Mouse (Mus musculus) left cerebral cortex, postnatal 10 days (tissue): Measurements from ENCODE around the gene Jpt1. TPM values are rescaled to one million over a fixed set of nuclear protein-coding genes. Genes with fewer than 3 reads are reported as not detected.
"Not testable (repeated sequence)": the region's sequence is repeated elsewhere in the genome, so short reads cannot be mapped to it uniquely, and the experiment has no call there.

ENCODE experiments used
- DNase-seq, 2 experiments: peaks; one replicate each; pipeline ENCODE4 v3.0.0; 2021 to 2022; ENCODE audit warnings: low spot score in 2 of 2, mixed read lengths in 1 of 2; ENCODE audit errors: extremely low spot score in 1 of 2
- intact Hi-C: fragments of 180-260 bp; cut with DNase I; formaldehyde crosslinking; loops from one replicate; pipeline ENCODE4 v1.15.1; 2025
- total RNA-seq, 2 experiments: library from RNA; stranded (reverse); gene quantifications; 2 replicates each; pipeline ENCODE4 v1.2.3; 2021

Gene Jpt1
- total RNA-seq, 2 experiments from 2014 or later, result 312 to 341 TPM

- peak in 1 of 2 experiments; percentile 70 for DNase-seq
- intact Hi-C loops, result no loop called here
Measured at GRCm38 (mm10) chr11:115481553-115482259, 32.5 kb downstream of the Jpt1 start.

DNA sequence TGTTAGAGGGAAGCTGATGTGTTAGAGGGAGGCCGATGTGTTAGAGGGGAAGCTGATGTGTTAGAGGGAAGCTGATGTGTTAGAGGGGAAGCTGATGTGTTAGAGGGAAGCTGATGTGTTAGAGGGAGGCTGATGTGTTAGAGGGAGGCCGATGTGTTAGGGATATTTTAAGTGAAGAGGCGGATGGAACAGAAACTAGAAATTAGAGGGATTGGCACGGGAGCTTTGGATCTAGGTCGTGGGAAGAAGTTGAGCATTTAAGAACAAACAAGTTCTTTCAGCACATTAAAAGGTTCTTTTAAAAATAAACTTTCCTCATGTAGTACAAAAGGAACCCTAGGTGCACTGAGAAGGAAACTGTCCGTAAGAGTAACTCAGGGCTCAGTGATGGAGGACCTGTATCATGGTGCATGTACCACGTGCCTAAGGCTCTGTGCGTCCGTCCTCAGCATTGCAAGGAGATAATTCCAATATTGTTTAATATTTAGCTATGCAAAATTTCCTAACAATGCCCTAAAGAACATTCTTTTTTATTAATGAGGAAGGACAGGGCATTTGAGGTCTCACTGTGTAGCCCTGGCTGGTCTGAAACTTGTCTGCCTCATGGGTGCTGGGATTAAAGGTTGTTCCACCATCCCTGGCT lies 35.8 kb downstream of the Jpt1 start:
- no peak for DNase-seq
- intact Hi-C loops, result no loop called here

- DNase-seq, intact Hi-C loops: not testable (repeated sequence)
Measured at GRCm38 (mm10) chr11:115477388-115477787, 36.8 kb downstream of the Jpt1 start.

GRCm38 (mm10) chr11:115476630-115477029 lies 37.6 kb downstream of the Jpt1 start:
- intact Hi-C loops, DNase-seq: not testable (repeated sequence)

GRCm38 (mm10) chr11:115475758-115476237 lies 38.4 kb downstream of the Jpt1 start:
- intact Hi-C loops, result loop anchor here (2.0 kb wide), 2 partner anchors 55 to 117 kb away; partner anchors contain the start of gene Kctd2
- no peak for DNase-seq

- DNase-seq, result peak; percentile 92 to 96
- intact Hi-C loops, result loop anchor here (2.0 kb wide), 2 partner anchors 54 to 116 kb away; partner anchors contain the start of gene Kctd2
Measured at GRCm38 (mm10) chr11:115475025-115475757, 39.0 kb downstream of the Jpt1 start, which contains the start of gene Armc7. Gene Armc7 (plus strand): TSS chr11:115475667.

DNA sequence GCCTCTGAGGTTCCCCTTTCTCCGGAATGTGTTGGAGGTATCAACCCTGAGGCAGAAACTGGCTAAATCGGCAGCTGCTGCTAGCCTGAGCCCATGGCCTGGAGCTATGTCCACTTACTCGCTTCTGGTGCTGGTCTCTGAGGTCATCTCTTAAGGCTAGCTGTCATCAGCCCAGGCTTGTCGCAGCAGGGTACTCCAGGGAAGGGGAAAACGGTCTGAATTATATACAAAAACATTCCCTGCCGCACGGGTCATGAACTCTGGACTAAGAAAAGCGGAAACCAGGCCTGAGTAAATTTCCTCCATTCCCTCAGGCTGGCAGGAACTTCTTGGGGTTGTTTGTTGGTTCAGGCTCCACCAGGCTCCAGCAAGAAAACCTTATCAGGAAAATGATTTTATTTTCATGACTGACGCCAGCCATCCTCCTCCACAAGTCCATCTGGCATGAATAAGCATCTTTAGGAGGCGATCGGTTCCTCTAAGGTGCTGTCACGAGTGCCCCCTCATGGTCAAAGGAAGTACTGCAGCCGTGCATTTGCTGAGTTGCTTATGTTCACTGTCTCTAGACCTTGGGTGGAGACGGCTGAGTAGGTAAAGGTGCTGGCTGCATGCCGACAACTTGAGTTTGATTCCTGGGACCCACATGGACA lies 40.4 kb downstream of the Jpt1 start:
- DNase-seq, result peak; percentile 92 to 95
- intact Hi-C loops, result loop anchor here (2.0 kb wide), 2 partner anchors 53 to 115 kb away; partner anchors contain the start of gene Kctd2

GRCm38 (mm10) chr11:115472183-115472582 lies 42.0 kb downstream of the Jpt1 start:
- no peak for DNase-seq
- intact Hi-C loops, result no loop called here

DNA sequence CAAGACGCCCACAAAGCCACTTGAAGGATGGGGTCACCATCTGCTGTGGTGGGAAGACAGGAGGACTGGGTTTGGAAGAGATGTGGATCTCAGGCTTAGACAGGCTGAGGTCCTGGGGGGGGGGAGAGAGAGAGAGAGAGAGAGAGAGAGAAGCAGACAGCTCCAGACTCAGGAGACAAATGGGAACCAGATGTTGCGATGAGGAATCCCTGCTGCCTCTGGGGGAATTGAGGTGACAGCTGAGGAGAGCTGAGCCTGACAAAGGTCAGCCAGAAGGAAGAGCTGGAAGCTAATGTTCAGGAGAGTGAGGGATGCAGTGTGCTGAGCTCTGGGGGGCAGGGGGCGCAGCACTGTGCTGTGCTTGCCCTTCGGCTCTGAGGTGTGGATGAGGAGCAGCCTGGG lies 47.0 kb downstream of the Jpt1 start:
- no peak for DNase-seq
- intact Hi-C loops, result no loop called here

DNA sequence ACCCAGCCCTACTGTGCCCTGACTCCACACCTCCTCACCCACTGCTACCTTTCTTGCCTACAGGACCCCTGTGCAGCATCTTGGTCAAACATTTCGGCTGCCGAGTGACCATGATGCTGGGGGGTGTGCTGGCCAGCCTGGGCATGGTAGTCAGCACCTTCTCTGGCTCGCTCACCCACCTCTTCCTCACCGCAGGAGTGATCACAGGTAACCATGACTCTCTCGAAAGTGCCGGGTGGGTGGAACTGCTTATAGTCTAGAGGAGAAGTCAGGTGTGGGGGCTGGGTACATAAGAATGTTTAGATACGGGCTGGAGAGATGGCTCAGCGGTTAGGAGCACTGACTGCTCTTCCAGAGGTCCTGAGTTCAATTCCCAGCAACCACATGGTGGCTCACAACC lies 49.3 kb downstream of the Jpt1 start:
- DNase-seq, result no peak
- intact Hi-C loops, result no loop called here

GRCm38 (mm10) chr11:115463397-115463796 lies 50.8 kb downstream of the Jpt1 start:
- intact Hi-C loops, result no loop called here
- DNase-seq, result no peak

DNA sequence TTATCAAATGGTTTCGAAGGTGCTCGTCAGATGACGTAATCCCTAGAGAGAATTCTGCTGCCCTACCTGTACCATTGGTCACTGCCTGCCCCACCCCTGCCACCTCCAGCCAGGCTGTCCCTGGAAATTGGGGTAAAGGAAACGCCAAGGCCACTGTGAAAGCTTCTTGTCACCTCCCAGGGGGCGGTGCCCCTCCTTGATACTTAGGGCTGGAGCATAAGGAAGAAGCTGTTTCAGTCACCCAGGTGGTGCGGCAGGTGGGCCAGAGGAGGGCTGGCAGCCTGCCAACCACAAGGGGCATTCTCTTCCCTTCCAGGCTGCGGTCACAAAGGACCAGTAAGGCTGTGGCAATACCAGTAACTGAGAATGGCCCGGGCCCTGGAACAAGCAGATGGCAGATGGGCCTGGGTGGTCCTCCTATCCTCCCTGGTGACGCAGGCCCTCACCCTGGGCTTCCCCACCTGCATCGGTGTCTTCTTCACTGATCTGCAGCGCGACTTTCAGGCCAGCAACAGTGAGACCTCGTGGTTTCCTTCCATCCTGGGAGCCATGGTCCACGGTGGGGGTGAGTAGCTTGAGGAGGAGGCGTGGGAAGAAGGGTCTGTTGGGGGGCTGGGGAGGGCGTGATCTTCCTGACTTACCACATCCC lies 51.8 kb downstream of the Jpt1 start, which contains the start of gene Slc16a5:
Slc16a5 (plus strand) TSS at position 232 of the 649 bp plus-strand sequence.
- DNase-seq, result no peak
- intact Hi-C loops, result no loop called here

GRCm38 (mm10) chr11:115461846-115462242 lies 52.3 kb downstream of the Jpt1 start:
- DNase-seq, result no peak
- intact Hi-C loops, result no loop called here

DNA sequence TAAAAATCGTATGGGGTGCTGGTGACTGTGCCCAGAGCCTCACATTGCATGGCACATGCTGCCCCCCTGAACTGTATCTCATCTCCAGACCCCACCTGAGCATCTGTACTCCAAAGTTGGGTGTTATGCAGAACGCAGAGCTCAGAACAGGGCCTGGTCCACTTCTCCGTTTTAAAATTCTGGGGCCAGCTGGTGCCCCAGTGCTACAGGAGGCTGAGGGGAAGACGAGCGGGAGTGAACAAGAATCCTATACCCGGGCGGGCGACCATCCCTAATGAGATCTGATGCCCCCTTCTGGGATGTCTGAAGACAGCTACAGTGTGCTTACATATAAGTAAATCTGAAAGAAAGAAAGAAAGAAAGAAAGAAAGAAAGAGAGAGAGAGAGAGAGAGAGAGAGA lies 53.2 kb downstream of the Jpt1 start:
- intact Hi-C loops, result no loop called here
- DNase-seq, result no peak

DNA sequence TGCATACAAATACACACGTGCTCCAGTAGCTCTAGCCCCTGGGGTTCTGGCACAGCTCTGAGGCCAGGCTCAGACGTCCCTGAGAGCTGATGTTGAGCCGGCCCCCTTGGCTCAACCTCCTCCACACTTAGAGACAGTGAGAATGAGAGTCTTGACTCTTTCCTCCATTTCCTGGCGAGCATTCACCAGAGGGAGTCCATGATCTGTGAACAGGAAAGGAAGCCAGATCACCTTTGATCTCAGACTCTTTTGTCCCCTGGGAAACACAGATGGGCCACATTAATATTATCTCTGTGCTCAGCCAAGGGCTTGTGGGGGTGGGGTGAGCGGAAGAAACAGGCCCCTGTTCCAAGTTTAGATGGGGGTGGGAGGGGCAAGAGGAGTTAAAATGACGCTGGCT lies 56.8 kb downstream of the Jpt1 start:
- DNase-seq, result peak in 1 of 2 experiments; percentile 58
- intact Hi-C loops, result no loop called here

DNA sequence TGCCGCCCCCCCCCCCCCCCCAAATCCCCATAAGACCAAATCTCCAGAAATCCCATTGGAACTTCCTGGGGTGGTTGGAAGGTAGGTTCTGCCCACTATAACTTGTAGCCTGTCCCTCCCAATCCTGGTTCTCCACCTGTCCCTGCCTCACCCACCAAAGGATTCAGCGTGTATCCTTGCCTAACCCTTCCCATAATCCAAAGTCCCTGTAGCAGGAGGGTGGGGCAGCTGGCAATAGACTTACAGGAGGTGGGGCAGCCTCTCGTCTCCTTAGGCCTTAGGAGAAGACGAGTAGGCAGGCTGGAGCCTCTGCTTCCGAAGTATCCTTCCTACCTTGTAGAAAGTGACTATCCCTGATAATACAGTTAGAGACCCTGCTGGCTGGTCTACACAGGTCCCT lies 58.0 kb downstream of the Jpt1 start:
- DNase-seq, result no peak
- intact Hi-C loops, result no loop called here

DNA sequence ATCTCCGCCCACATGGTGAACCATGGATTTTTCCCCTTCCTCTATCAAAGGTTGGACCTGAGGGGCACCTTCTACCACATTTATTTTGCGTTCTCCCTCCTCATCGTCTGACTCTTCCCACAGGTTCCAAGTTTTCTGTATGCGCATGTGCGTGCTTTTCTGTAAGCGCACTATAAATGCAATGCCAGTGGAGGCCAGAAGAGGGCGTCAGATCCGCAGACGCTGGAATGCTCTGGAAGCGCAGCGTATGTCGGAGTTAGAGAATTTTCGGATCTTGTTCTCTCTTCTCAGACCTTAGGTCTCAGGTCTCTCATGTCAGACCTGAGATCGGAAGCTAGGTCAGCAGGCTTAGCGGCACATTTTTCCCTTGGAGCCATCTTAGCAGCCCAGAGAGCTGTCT lies 58.6 kb downstream of the Jpt1 start:
- DNase-seq, result no peak
- intact Hi-C loops, result no loop called here

GRCm38 (mm10) chr11:115454822-115455221 lies 59.4 kb downstream of the Jpt1 start:
- DNase-seq, intact Hi-C loops: not testable (repeated sequence)
